Mouse (Mus musculus): ENCODE measurements around the gene Brd1.

Gene Brd1

GRCm38 (mm10) chr15:88733041-88733751, 837 bp downstream of the Brd1 start:
- no peak; the same call in 1 of the 2 replicates for TF ChIP-seq GATA4 (IDR thresholded peaks at IDR 0.05; ENCODE audit: insufficient replicate concordance, low read length)

GRCm38 (mm10) chr15:88732405-88733020, 1.5 kb downstream of the Brd1 start:
- no peak for TF ChIP-seq GATA4 (IDR thresholded peaks at IDR 0.05; ENCODE audit: insufficient replicate concordance, low read length)

- no peak for TF ChIP-seq GATA4 (IDR thresholded peaks at IDR 0.05; ENCODE audit: insufficient replicate concordance, low read length)
Measured at GRCm38 (mm10) chr15:88730717-88731116, 3.3 kb downstream of the Brd1 start.

- TF ChIP-seq GATA4 (IDR thresholded peaks at IDR 0.05; ENCODE audit: insufficient replicate concordance, low read length) = no peak
Measured at GRCm38 (mm10) chr15:88727204-88727603, 6.8 kb downstream of the Brd1 start.

- TF ChIP-seq GATA4 (IDR thresholded peaks at IDR 0.05; ENCODE audit: insufficient replicate concordance, low read length) = no peak
Measured at GRCm38 (mm10) chr15:88725036-88725435, 9.0 kb downstream of the Brd1 start.

- TF ChIP-seq GATA4 (IDR thresholded peaks at IDR 0.05; ENCODE audit: insufficient replicate concordance, low read length) = no peak
Measured at GRCm38 (mm10) chr15:88724311-88724710, 9.7 kb downstream of the Brd1 start.

- no peak for TF ChIP-seq GATA4 (IDR thresholded peaks at IDR 0.05; ENCODE audit: insufficient replicate concordance, low read length)
Measured at GRCm38 (mm10) chr15:88723205-88723604, 10.8 kb downstream of the Brd1 start.

GRCm38 (mm10) chr15:88717239-88717638, 16.8 kb downstream of the Brd1 start:
- TF ChIP-seq GATA4 (IDR thresholded peaks at IDR 0.05; ENCODE audit: insufficient replicate concordance, low read length) = no peak

GRCm38 (mm10) chr15:88716350-88716749, 17.7 kb downstream of the Brd1 start:
- no peak for TF ChIP-seq GATA4 (IDR thresholded peaks at IDR 0.05; ENCODE audit: insufficient replicate concordance, low read length)

GRCm38 (mm10) chr15:88714021-88714589, 19.9 kb downstream of the Brd1 start:
- no peak for TF ChIP-seq GATA4 (IDR thresholded peaks at IDR 0.05; ENCODE audit: insufficient replicate concordance, low read length)

- TF ChIP-seq GATA4 (IDR thresholded peaks at IDR 0.05; ENCODE audit: insufficient replicate concordance, low read length) = no peak
Measured at GRCm38 (mm10) chr15:88712501-88712900, 21.5 kb downstream of the Brd1 start.

- TF ChIP-seq GATA4 (IDR thresholded peaks at IDR 0.05; ENCODE audit: insufficient replicate concordance, low read length) = no peak
Measured at GRCm38 (mm10) chr15:88709878-88710277, 24.2 kb downstream of the Brd1 start.

- TF ChIP-seq GATA4 (IDR thresholded peaks at IDR 0.05; ENCODE audit: insufficient replicate concordance, low read length) = no peak
Measured at GRCm38 (mm10) chr15:88708657-88709511, 25.1 kb downstream of the Brd1 start.

GRCm38 (mm10) chr15:88708204-88708603, 25.8 kb downstream of the Brd1 start:
- TF ChIP-seq GATA4 (IDR thresholded peaks at IDR 0.05; ENCODE audit: insufficient replicate concordance, low read length) = no peak

- no peak for TF ChIP-seq GATA4 (IDR thresholded peaks at IDR 0.05; ENCODE audit: insufficient replicate concordance, low read length)
Measured at GRCm38 (mm10) chr15:88706320-88706719, 27.7 kb downstream of the Brd1 start.

Data from liver, adult (tissue).